Mouse (Mus musculus) olfactory bulb, adult 2 months (tissue): Measurements from ENCODE around the gene Sirt2.

Experiments
- CTCF ChIP-seq: fragments of 200-500 bp; IDR thresholded peaks from 2 replicates; pipeline ENCODE4 v1.5.1; 2012; ENCODE audit warnings: low read depth, mild to moderate bottlenecking, low read length, moderate library complexity; ENCODE audit not compliant: insufficient read depth
- POLR2A ChIP-seq: fragments of 200-500 bp; IDR thresholded peaks from 2 replicates; pipeline ENCODE4 v1.6.1; 2012; ENCODE audit warnings: mild to moderate bottlenecking, low read depth, low read length, moderate library complexity; ENCODE audit not compliant: insufficient read depth

DNA sequence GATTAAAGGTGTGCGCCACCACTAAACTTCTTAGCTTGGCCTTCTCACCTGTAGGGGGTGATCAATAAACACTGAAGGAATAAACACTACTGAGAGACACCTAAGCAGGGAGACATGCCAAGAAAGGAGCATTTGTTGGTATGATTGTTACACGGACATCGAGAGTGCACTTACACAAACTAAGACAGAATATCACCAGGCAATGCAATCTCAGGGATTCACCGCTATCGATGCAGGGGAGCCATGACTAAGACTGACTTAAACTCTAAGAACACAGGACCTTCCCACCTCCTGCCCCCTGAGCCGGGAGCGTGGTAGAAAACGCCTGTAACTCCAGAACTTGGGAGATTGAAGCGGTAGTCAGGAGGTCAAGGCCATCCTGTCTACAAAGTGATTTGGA is 25.6 kb upstream of the Sirt2 start:
- TF ChIP-seq POLR2A, result no peak
- TF ChIP-seq CTCF, result no peak
